Mouse (Mus musculus) heart, adult 18-20 months (tissue): ENCODE data around the gene Fmod. TPM values are rescaled to one million over a fixed set of nuclear protein-coding genes. Genes with fewer than 3 reads are reported as not detected.

Experiments used
- DNase-seq, 2 experiments: peaks; one replicate each; pipeline ENCODE4 v3.0.0; 2021 to 2022; ENCODE audit warnings: mixed read lengths in 1 of 2
- long read RNA-seq, 2 experiments: library from polyadenylated mRNA; stranded (forward); transcript quantifications; one replicate each; pipeline ENCODE4 v2.0.0; 2021
- total RNA-seq, 2 experiments: library from RNA; stranded (reverse); gene quantifications; 2 replicates each; pipeline ENCODE4 v1.2.3; 2021

Gene Fmod
- 1 to 10 TPM; 6.2 to 9.3 TPM for total RNA-seq
- long read RNA-seq, experiment 1, partial matches to known transcripts, result 1 of 4 reads
- long read RNA-seq, experiment 1, other reads (novel, unspliced or antisense), result 2 of 4 reads
- long read RNA-seq, experiment 2, partial matches to known transcripts, result 1 of 2 reads
- long read RNA-seq, experiment 2, other reads (novel, unspliced or antisense), result 0 of 2 reads

DNA sequence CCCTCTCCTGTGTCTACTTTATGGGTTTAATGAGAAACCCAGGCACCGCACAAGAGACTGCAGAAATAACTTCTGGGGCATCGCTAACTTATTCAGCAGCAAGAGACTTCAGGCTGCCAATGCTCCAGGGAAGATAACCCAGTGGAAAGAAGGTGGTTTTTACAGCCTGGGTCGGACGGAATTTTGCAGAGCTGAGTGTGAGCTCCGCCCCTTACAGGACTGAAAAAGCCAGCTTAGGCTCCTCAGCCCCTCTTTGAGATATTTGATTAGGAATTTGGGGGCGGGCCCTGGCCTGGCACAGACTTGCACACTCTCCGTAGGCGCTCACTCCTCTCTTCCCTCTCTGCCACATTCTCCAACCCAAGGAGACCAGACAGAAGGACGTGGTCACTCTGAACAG lies at the start of gene Fmod:
TSS of gene Fmod (plus strand) at position 83 of the 400 bp plus-strand sequence.
- DNase-seq, result no peak

DNA sequence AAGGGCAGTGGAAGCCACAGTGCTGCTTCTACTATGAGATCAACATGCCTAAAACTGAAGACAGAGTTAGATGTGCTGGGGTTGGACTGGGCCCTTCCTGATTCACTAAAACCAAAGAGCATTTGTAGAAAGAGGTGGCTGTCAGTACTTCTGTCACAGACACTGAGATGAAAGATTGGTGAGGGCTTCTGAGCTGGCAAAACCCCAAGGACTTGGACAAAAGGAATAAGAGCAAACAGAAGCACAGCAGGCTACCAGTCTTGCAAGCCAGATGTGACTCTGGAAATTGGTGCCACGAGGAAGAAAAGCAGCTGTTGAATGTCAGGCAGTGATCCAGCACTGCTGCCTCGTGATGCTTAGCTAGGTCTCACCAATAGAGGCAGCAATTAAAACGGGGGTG lies 48.2 kb upstream of the Fmod start:
- peak; percentile 65 to 69 for DNase-seq

DNA sequence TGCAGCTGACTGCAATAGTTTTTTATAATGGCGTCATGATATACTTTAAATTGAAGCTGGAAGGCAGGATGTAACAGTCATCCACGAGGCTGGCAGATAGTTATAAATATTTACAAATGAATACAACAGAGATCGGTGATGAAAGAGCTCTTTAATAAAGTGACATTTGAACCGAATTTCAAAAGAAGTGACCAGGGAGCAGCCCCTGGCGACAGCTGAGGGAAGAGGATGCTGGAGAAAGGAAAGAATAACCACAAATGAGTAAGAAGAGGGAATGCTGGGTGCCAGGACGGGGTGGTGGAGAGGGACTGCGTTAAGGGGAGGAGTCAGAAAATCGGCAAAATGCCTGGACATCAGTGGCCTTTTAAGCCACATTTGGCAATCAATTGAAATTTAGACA lies 45.8 kb upstream of the Fmod start:
- no peak for DNase-seq

DNA sequence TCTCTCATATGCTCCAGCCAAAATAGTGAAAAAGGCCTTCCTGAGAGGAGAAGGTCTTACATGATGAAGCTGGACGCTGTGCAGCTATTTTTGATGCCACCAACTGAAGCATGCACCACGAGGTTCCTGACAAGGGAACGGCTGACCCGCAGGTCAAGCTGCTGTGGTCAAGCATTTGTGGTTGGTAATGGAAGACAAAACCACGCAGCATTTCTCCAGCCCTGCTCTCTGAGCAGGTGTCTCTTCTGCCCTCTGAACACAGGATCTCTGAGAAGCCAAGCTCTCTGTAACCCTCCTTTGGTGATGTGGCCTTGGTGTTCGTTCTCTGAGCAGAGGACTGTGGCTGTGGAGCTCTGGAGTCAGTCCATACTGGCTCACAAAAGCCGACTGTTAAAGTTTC lies 31.6 kb upstream of the Fmod start:
- no peak for DNase-seq

DNA sequence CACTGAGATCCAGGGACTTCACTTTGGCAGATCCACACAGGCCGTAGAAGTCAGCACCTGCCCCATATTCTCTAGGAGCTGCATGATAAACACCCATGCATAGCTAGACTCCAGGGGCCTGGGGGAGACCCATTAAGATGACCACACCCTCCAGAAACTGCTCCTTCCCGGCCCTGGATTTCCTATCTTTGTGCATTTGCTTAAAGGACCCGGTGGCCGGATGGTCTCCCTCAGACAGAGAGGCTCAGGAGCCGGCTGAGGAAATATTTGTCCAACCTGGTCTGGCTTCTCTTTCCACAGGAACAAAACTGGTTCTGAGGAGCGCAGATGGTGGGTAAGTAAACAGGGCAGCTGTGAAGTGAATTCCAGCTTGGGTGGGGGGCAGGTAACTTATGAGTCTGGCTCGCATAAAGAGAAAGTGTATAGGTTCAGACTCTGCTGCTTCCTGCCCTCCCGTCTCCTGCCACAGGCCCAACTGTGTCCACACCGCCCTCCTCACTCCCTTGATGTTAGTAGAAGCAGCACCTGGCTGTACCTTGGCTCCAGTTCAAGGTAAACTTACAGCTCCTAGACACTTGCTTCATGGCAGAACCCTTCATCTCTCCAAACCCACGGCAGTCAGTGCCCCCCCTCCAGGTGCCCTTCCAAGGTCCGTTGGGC lies 30.8 kb upstream of the Fmod start:
- DNase-seq, result no peak

DNA sequence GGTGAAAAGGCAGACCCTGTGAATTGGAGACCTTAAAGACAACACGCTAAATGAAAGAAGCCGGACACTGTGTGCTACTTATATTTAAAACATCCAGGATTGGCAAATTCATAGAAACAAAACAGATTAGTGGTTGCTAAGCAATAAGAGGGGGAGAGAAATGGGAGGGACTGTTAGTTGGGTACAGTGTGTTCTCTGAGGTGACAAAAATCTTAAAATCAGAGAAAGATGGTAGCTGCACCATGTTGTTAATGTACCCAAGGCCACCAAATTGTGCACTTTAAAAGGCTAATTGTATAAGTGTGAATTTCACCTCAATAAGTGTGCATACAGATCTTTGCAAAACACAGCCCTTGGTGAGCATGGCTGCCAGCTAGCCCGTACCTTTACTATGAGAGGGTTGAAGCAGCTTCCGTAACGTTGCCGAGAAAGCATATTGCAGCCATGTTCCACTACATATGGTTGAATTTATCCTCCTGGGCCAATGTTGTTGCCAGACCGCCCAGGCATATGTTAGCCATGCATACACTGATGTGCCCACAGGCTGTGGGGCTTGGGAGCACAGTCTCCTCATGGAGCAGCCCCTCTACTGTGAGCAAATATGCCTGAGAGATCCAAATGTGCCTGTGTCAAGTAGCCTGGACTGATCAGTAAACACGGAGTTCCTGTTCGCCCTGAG lies 12.6 kb upstream of the Fmod start:
- DNase-seq, result no peak

DNA sequence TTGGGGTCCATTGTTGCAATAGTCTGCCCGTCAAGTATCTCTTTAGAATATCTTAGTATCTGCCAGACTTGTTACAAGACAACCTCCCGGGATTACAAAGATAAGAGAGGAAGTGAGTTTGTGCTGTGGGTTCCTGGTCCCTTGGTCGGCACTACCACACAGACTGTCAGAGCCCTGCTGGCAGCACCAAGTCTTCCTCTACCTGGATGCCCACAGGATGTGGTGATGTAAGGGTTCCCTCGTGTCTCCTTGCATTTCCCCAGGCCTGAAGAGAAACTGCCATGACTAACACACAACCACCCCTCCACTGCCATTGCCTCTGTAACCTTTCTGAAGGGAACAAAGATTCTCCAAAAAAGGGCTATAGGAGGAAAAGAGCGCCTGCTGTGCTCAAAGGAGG lies 11.1 kb upstream of the Fmod start:
- DNase-seq, result no peak

DNA sequence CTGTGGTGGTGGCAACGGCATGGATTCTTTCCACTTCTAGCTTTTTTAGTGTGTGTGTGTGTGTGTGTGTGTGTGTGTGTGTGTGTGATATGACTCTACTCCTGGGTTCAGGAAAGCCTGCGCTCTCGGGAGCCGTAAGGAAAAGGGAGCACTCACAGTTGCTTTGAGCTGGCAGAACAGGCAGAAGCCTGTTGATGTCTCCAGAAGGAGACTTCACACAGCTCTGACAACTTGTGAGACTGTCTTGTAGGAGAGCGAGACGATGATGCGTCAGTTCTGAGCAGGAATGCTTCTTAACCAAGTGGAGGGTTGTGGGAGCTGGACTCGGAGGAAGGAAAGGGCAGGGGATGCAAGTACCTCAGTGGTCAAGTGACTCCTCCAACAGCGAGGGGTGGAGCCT lies 10.3 kb upstream of the Fmod start:
- DNase-seq, result no peak

DNA sequence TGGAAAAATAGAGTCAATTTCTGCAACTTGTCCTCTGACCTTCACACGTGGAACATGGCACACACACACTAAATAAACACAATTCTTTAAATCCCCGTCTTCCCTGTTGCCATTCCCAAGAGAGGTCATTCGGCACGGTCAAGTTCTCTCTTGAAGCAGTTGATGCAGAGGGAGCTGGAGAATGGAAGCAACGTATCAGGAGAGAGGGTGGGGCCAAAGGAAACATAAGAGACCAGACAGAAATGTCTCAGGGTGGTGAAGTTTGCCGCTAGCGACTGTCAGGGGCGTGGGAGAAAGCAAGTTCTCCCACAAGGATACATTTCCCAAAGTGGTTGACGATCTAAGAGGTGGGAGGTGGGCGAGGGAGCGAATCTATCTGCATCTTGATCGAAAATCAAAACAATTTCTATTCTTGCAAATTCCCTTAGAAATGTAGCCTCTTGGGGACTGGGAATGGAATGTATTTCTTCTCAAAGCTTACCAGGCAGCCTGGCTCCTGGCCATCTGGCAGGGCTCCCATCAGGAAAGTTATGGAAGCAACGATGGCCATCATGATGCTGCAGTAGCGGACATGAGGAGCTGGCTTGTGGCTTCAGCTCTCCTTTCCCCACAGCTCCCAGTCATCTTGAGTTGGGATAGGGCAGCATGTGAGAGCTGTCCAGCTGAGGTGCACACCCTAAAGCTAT lies 8.8 kb upstream of the Fmod start:
- DNase-seq, result no peak

DNA sequence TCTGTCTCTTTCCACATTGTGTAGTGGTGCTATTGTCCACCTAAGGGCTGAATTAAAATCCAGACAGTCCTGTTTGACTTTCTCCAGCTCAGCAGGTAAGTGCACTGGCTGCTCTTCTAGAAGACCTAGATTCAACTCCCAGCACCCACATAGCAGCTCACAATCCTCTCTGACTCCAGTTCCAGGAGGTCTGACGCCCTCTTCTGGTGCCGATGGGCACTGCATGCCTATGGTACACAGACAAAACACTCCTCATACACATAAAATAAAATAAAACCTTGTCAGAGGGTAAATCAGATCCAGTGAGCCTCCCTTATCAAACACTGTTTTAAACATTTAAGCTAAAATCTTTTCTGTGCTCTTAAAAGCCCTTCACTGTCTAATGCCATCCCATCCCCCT lies 562 bp upstream of the Fmod start:
- DNase-seq, result no peak

DNA sequence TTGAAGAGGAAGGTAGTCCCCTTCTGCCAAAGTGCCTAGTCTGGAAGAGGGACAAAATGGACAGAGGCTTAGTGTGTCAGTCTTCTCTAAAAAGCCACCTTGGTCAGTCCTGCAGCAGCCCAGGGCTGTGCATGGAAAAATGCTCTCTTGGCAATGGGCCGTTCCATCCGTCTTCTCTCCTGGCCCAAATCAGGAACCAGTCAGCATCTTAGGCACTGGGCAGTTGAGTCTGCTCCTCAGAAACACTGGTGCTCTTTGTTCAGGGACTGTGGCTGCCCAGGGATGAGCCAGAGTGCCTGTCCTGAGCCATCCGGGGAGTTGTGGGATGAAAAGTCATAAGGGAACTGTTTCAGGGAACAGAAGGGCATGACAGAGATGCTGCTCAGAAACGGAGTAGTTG lies 1.3 kb downstream of the Fmod start:
- DNase-seq, result no peak

DNA sequence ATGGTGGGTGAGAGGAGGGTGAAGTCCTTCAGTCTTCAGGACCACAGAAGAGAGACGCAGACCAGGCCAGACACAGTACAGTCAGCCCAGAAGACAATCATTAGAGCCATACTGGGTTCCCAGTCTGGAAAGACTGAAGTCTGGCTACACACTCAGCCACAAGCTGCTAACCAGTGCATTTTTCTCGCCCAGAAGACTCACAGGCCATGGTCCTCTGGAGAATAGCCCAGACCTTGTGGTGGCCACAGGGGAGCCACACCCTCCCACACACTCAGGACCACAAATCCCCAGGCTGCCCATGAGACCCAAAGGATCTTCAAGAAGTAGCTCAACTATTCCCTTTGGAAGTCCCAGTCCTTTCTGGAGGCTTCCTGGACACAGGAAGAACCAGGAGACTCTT lies 2.3 kb downstream of the Fmod start:
- DNase-seq, result no peak

DNA sequence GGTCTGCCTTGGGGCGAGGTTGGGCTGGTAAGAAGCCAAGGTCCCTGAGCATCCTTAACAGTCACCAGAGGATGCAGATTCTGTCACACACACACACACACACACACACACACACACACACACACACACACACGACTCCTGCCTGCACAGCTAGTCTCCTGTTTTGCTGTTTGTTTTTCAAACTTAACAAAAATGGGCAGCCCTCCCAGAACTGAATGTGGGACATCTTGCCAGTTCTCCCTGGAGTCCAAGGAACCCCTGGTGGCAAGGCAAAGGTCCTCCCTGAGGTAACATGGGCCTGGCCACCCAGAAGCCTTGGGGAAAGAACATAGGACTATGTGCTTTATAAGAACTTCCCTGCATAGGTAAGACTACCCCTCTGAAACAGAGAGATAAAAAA lies 4.8 kb downstream of the Fmod start:
- DNase-seq, result no peak

DNA sequence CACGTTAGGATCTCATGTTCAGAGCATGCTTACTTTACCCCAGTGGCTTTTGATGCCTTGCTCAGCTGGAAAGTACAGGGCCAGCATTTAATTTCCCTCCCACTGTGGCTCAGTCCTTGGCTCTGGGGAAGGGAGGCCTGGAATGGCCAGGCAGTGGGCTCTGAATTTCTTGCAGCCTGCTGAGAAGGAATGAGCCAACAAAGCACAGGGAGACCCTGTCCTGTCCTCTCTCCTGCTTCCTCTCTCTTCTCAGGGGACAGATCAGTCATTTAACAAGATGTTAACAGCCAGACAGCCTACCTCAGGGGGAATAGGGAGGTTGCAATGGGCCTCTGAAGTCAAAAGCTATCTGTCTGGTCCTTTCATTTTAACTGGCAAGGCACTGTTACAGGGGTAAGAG lies 5.3 kb downstream of the Fmod start:
- peak in 1 of 2 experiments; percentile 25 for DNase-seq

DNA sequence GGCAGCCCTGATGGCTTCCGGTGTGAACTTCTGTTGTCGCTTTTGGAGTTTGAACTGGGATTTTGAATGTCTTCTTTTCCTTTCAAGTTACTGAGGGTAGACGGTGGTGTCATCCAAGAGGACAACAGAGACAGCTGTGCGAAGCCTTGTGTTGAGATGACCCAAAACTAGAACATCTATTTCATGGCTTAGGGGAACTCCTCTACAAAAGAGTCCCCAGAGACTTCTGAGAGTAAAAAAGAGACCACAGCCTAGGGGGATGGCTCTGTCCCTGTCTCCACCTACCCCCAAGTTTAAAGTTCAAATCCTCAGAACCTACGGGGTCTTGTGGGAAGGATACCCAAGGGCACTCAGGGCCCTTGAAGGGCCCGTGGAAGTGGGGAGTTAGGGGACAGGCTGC lies 7.8 kb downstream of the Fmod start:
- no peak for DNase-seq

DNA sequence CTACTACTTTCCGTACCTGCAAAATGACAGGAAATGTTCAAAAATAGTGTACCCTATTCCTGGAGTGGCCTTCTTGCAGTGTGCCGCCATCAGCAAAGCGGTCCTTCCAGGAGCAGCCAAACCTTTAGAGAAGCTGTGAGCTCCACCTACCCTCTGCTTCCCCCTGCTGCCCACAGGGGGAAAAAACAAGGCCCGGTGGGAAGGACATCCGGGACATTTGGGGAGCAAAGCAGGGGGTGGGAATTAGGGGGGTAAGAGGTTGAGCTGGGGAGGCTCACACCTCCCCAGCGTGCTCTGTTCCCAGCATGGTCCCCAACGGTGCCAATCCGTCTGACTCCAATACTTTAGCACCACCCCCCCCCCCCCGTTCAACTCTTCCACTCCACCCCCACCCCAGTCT lies 8.9 kb downstream of the Fmod start:
- DNase-seq, result peak; percentile 83 to 86

DNA sequence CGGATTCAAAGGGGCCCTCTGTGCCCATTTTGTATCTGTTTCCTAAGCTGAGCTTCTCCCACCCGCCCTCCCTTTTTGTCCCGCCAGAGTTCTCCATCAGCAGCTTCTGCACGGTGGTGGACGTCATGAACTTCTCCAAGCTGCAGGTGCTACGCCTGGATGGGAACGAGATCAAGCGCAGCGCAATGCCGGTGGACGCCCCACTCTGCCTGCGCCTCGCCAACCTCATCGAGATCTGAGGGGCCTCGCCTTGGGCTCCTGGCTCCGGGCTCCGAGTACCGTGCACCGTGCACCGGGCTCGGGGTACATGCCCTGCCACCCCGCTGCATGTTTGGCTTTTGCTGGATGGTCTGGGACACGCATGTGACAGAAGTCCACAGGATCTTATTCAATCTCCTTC lies 9.3 kb downstream of the Fmod start:
- no peak for DNase-seq

DNA sequence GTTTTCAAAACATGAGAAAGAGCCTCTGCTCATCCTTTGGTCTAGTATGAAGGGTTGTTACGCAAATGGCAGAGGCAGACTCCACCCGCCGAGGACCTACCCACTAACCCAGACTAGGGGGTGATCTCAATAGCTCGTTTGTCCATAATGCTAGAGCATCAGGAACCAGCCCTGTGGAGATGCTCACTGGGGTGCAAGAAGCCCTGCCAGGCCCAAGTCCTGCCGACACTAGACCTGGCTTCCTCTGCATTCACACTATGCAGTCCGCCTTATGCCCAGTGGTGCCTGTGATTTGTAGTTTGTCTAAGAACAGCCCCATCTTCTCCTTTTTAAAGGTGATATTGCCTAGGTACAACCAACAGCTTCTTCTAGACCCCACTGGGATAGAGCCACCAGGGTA lies 10.4 kb downstream of the Fmod start:
- no peak for DNase-seq

DNA sequence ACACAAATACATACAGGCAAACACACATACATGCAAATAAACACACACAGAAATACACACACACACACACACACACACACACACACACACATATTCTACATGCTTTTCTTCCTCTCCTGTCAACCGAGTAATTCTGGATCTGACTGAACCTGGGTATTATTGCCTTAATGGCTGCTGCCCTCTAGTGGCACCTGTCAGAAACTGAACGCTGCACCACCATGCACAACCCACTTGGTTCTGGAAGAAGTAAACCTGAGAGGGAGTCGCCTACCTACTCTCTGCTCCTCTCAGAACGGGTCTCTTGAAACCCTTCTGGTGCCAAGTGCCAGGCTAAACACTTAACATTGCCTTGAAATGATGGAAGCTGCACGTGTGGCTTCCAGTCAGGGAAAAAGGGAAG lies 11.7 kb downstream of the Fmod start:
- DNase-seq, result peak; percentile 73 to 85

DNA sequence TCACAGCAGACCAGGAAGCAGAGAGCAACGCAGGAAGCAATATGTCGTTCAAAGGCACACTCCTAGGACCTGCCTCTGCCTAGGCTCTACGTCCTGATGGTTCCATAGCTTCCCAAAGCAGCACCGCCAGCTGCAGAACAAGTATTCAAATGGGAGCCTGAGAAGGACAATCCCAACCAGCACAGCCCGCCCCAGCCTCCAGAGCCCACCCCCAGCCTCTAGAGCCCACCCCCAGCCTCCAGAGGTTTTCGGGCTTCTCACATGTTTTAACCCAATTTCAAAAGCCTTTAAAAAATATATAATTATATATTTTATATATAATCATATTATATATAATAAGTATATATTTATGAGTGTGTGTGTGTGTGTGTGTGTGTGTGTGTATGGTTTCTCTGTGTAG lies 12.5 kb downstream of the Fmod start:
- DNase-seq, result no peak

DNA sequence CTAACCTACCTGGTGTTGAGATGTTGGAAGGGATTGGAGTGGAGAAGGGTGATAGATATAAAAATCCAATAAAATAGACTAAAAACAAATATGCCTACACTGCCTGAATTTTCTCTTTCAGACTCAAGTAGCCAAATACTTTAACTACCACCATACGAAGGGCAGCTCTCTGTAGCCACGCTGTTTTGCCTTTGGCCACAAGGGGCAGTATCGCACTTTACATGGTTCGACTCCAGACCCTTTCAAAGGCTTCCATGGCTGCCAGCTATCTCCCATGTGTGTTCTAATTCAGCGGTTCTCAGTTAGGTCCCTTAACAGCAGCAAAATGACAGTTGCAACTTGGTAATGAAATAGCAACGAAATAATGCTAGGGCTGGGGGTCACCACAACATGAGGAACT lies 16.2 kb downstream of the Fmod start:
- peak; percentile 86 to 94 for DNase-seq

DNA sequence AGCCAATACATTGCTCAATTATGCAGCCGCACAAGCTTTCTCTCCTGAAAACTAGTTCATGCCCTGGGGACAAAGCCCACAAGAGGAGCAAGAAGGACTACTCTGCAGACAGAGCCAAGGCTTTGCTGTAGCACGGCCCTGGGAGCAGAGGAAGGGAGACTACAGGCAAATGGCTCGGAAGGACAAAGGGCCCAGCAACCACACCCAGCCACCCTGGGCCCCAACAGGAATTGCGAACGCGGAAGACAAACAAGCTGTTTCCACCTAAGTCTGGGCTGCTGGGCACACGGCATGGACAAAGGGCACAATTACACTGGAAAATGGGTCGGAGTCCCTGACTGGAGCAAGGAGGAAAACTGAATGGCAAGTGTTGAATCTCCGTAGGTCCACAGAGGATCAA lies 18.0 kb downstream of the Fmod start:
- peak in 1 of 2 experiments; percentile 42 for DNase-seq

DNA sequence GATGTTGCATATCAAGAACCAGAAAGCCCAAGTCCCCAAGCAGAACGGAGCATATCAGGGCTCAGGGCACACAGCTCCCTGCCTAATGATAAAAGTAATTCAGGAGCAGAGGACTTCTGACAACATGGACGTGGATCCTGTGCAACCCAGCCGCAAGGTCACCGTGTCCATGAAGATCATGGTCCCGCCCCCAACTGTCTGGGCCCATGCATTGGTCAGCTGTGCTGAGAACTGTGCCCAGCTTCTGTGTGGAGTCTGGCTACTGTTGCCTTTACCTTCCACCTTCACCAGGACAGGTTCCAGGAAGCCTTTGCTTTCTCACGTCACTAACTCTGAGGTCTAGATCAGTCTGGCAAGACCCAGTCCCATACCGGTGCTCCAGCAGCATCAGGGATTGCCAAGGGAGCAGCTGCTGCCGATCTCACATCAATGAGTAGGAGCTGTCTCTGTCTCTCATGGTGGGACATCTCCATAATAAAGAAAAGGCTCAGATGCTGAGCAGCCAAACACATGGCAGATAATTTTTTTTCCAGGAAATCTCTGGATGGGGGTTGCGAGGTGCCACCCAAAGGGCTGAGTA lies 18.7 kb downstream of the Fmod start:
- DNase-seq, result no peak
